Mouse (Mus musculus) hindbrain, embryonic 15.5 days (tissue): ENCODE results near the gene Med24. TPM values are rescaled to one million over a fixed set of nuclear protein-coding genes. Genes with fewer than 3 reads are reported as not detected.

Experiments used
- ATAC-seq: fragments of 200-750 bp; cut with Nextera tagmentation; 2 replicates; pipeline ENCODE4 v1.8.0; 2017; ENCODE audit warnings: low read depth, moderate number of reproducible peaks, moderate TSS enrichment; ENCODE audit not compliant: low FRiP score
- H3K27ac ChIP-seq: fragments of 300-500 bp; sonication (generic); replicated peaks from 2 replicates; pipeline ENCODE4 v1.5.1; 2015; ENCODE audit warnings: mild to moderate bottlenecking, inconsistent platforms
- H3K27me3 ChIP-seq: fragments of 300-500 bp; sonication (generic); 2 replicates; pipeline ENCODE4 v1.6.1; 2015; ENCODE audit warnings: control low read depth, inconsistent platforms
- H3K36me3 ChIP-seq: fragments of 300-500 bp; sonication (generic); 2 replicates; pipeline ENCODE4 v1.6.1; 2015; ENCODE audit warnings: control low read depth, inconsistent platforms
- H3K4me1 ChIP-seq: fragments of 300-500 bp; sonication (generic); replicated peaks from 2 replicates; pipeline ENCODE4 v1.6.1; 2015; ENCODE audit warnings: control low read depth, inconsistent platforms
- H3K4me2 ChIP-seq: fragments of 300-500 bp; sonication (generic); 2 replicates; pipeline ENCODE4 v1.6.1; 2015; ENCODE audit warnings: moderate library complexity, mild to moderate bottlenecking, inconsistent platforms
- H3K4me3 ChIP-seq: fragments of 300-500 bp; sonication (generic); 2 replicates; pipeline ENCODE4 v1.5.1; 2015; ENCODE audit warnings: mild to moderate bottlenecking, inconsistent platforms
- H3K9ac ChIP-seq: fragments of 300-500 bp; sonication (generic); 2 replicates; pipeline ENCODE4 v1.6.1; 2015; ENCODE audit warnings: inconsistent platforms
- H3K9me3 ChIP-seq: fragments of 300-500 bp; sonication (generic); 2 replicates; pipeline ENCODE4 v1.6.1; 2016; ENCODE audit warnings: control low read depth, inconsistent platforms
- whole genome bisulfite sequencing: fragments of 180-500 bp; shearing (Covaris S2); methylation state at CpG from one replicate; pipeline ENCODE4 v1.1.7; 2015; 5-methylcytosine and 5-hydroxymethylcytosine counted together
- polyA plus RNA-seq: library from polyadenylated mRNA; unstranded; fragments of >200 nt; fragmentation: Nextera tagmentation; extraction: Ambion mirVana; gene quantifications from 2 replicates; pipeline ENCODE4 v1.2.1, GENCODE M21; 2015

Med24 gene
- polyA plus RNA-seq, 1 experiment from 2014 or later, result 70.3 TPM

DNA sequence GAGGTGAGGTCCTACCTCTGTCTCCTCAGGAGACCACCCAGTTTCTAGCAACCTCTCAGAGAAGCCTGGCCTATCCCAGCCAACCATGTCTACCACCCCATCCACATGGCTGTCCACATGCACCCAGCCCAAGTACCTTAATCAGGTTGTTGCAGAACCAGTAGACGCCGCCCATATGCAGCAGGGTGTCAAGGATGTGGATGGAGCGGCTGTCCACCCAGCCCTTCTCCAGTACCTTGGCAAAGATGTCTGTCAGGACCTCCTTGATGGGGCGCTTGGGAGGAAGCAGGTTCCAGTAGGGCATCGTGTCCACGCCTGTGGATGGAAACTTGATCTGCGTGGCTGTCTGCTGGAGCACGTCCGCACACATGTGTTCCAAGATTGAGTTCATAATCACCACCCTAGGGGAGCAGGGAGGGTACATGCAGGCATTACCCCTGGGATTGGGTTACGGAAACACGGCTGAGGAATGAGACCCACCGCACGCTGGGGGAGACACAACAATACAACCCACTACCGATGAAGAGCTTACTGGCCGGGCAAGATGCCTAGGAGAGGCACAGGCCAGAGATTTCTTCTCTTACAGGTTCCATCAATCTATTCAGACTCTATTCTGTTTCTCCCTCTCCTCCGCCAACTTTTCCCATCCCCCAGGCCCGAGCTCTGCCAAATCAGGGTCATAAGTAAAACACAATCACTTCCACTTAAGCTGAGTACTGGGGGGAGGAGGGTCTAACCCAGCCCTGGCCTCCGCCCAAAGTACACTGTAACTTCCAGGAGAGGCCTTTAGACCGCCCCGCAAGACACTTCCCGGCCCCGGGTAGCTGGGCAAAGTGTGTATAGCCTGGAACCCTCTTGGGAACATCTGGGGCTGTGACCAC, 21.6 kb downstream of the Med24 start:
- no peak overlapping the region for H3K9ac ChIP-seq
- H3K9me3 ChIP-seq, result no peaks in the 10 kb centered on the region
- H3K4me3 ChIP-seq, result no peak overlapping the region
- no peaks in the 10 kb centered on the region for H3K27me3 ChIP-seq
- no peak for ATAC-seq
- H3K36me3 ChIP-seq, result peaks cover 66% of the 10 kb centered on the region
- no peak overlapping the region for H3K27ac ChIP-seq
- no peak overlapping the region for H3K4me2 ChIP-seq
- 81% methylated on average over 22 of the region's 22 CpGs for WGBS
- H3K4me1 ChIP-seq, result no peaks in the 10 kb centered on the region

DNA sequence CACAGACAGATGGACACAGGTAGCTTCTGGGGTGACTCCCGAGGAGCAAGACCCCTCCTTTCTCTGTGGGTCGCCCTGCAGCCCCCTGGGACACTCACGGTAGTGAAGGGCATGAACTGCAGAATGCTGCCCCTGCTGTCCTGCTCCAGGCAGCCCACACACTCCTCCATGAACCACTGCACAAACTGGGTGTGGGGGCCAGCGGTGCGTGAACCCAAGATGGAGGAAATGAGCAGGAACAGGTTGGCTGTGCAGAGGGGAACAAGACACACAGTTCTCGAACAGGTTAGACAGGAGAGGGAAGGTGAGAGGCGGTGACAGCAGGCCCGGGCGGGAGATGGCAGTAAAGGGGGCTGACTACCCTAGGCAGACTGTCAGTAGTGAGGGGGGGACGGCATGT, 24.2 kb downstream of the Med24 start:
- no peaks in the 10 kb centered on the region for H3K9me3 ChIP-seq
- peaks cover 52% of the 10 kb centered on the region for H3K36me3 ChIP-seq
- no peak overlapping the region for H3K4me3 ChIP-seq
- H3K27me3 ChIP-seq, result no peaks in the 10 kb centered on the region
- no peaks in the 10 kb centered on the region for H3K4me1 ChIP-seq
- WGBS, result 91% methylated on average over 10 of the region's 10 CpGs
- H3K9ac ChIP-seq, result no peak overlapping the region
- H3K27ac ChIP-seq, result no peak overlapping the region
- H3K4me2 ChIP-seq, result no peak overlapping the region
- no peak for ATAC-seq

DNA sequence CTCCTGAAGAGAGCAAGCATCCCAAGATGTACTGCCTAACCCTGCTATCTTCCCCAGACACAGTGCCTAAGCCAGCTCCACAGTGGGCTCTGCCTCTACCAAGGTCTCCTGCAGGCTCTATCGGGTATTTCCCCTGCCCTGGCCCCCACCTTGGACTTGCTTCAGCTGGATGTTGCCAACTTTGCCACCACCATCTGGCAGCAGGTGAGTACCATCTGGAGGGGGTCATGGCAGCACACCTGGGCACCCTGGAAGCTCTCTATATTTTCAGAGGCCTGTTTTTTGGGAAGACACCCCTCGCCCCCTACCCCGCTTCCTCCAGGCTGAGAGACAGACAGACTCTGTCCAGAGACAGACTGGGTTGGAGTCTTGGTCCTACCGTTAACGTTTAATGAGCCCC, 26.9 kb downstream of the Med24 start:
- no peak for ATAC-seq
- peaks cover 30% of the 10 kb centered on the region for H3K36me3 ChIP-seq
- H3K4me1 ChIP-seq, result no peaks in the 10 kb centered on the region
- no peak overlapping the region for H3K4me2 ChIP-seq
- no peaks in the 10 kb centered on the region for H3K9me3 ChIP-seq
- H3K27ac ChIP-seq, result no peak overlapping the region
- H3K9ac ChIP-seq, result no peak overlapping the region
- WGBS, result 66% methylated on average over 5 of the region's 5 CpGs
- H3K27me3 ChIP-seq, result no peaks in the 10 kb centered on the region
- no peak overlapping the region for H3K4me3 ChIP-seq

GRCm38 (mm10) chr11:98701213-98701670, 28.0 kb downstream of the Med24 start, which contains the start of gene Csf3:
Gene Csf3, plus strand, starts transcription at chr11:98701263.
- no peaks in the 10 kb centered on the region for H3K9me3 ChIP-seq
- 43% methylated on average over 10 of the region's 10 CpGs for WGBS
- H3K36me3 ChIP-seq, result peaks cover 27% of the 10 kb centered on the region
- H3K27me3 ChIP-seq, result no peaks in the 10 kb centered on the region
- ATAC-seq, result no peak
- H3K9ac ChIP-seq, result no peak within 1 kb of the TSS
- H3K4me3 ChIP-seq, result no peak within 1 kb of the TSS
- no peak within 1 kb of the TSS for H3K4me2 ChIP-seq
- no peak within 1 kb of the TSS for H3K27ac ChIP-seq
- H3K4me1 ChIP-seq, result no peaks in the 10 kb centered on the region

- no peak overlapping the region for H3K27ac ChIP-seq
- peaks cover 25% of the 10 kb centered on the region for H3K36me3 ChIP-seq
- WGBS, result 46% methylated on average over 4 of the region's 4 CpGs
- H3K9ac ChIP-seq, result no peak overlapping the region
- H3K4me3 ChIP-seq, result no peak overlapping the region
- no peaks in the 10 kb centered on the region for H3K4me1 ChIP-seq
- H3K9me3 ChIP-seq, result no peaks in the 10 kb centered on the region
- H3K4me2 ChIP-seq, result no peak overlapping the region
- ATAC-seq, result peak; percentile 33; the same call in 1 of the 2 replicates
- no peaks in the 10 kb centered on the region for H3K27me3 ChIP-seq
Observed at GRCm38 (mm10) chr11:98699911-98700310, 29.3 kb downstream of the Med24 start.

DNA sequence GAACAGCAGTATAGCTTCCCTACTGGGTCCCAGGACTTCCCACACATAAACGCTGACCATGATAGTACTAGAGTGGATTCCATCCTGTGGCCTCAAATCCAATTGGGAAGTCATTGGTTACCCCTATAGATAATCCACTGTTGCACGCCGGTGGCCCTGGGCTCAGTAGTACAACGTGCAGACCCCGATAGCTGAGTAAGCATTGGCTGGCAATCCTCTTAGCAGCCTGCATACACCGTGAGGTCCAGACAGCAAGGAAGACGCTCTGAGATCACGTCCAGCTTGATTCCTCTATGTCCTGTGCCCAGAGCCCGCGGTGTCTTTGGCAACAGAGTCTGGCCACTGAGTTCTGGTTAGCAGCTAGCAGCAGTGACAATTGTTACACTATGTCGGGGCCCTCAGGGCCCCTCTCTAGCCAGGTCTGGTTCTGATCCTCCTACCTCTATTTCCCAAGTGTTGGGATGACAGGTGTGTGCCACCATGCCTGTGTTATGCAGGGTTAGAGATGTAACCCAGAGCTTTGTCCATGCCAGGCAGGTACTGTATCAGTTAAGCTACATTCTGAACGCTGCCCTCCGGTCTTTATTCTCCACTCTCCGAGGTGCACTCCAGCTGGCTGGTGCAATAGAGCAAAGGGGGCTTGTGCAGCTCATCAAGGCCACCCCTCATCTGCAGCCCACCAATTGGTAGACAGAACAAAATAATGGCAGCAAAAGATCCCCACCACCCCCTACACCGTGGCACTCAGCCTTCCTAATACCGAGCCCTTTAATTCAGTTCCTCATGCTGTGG, 30.2 kb downstream of the Med24 start:
- Histone ChIP-seq H3K4me1 (no peaks in the 10 kb centered on the region), H3K27ac (no peak overlapping the region), H3K27me3 (no peaks in the 10 kb centered on the region), H3K4me3 (no peak overlapping the region), H3K4me2 (no peak overlapping the region), H3K9me3 (no peaks in the 10 kb centered on the region), H3K36me3 (peaks cover 24% of the 10 kb centered on the region), H3K9ac (no peak overlapping the region)
- no peak for ATAC-seq
- 88% methylated on average over 16 of the region's 16 CpGs for WGBS

DNA sequence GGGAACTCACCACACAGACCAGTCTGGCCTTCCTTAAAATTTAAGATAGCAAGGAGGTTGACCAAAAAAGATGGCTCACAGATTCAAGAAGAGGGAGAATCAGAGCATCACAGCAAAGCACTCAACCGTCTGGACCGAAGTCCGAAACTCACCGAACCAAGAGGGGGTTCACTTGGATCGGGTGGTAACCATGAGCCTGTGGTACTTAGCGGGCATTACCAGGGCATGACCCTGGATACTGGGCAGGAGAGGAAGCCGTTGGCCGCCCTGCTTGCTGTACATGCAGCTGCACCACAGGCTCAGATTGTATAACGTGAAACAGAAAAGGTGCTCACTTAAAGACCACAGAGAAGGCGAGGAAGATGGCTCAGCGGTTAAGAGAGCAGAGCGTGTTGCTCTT, 32.0 kb downstream of the Med24 start:
- no peaks in the 10 kb centered on the region for H3K4me1 ChIP-seq
- H3K4me2 ChIP-seq, result no peak overlapping the region
- peaks cover 41% of the 10 kb centered on the region for H3K36me3 ChIP-seq
- H3K9me3 ChIP-seq, result no peaks in the 10 kb centered on the region
- H3K27ac ChIP-seq, result no peak overlapping the region
- WGBS, result 92% methylated on average over 12 of the region's 12 CpGs
- no peak overlapping the region for H3K9ac ChIP-seq
- no peaks in the 10 kb centered on the region for H3K27me3 ChIP-seq
- no peak for ATAC-seq
- H3K4me3 ChIP-seq, result no peak overlapping the region

DNA sequence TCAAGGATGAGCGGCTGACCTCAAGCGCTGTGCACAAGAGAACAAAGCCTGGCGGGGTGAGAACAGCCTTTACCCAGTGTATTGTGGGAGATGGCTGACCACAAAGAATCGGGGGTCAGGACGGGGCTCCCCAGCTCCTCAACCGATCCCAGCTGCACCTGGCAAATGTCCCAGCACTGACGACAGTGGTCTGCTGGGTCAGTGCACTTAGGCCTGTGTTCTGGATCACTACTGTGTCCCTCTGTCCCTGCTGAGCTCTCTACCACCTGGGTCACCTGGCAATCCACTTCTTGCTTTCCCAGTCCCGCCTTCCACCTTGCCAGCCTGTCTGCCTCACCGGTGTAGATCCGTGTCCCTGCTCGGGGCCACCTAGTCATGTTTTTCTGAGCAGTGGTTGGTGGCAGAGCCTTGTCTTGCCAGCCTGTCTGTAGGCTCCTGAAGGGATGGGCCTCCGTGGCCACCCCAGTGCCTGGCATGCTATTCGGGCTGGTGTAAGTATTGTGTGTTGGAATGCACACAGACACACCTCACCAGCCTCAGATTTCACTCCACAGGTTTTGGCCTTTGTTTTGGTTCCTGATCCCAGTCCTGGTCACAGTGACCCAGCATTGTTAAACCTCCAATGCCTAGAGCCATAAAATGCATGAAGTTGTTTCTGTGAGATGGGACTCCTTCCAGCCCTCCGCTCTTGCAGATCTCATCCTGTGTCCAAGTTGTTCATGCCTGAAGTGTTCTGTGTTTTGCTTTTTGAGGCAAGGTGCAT, 32.6 kb downstream of the Med24 start:
- Histone ChIP-seq H3K36me3 (peaks cover 47% of the 10 kb centered on the region), H3K9ac (no peak overlapping the region), H3K4me2 (no peak overlapping the region), H3K9me3 (no peaks in the 10 kb centered on the region), H3K4me3 (no peak overlapping the region), H3K27me3 (no peaks in the 10 kb centered on the region), H3K27ac (no peak overlapping the region), H3K4me1 (no peaks in the 10 kb centered on the region)
- ATAC-seq, result no peak
- WGBS, result 80% methylated on average over 14 of the region's 14 CpGs

DNA sequence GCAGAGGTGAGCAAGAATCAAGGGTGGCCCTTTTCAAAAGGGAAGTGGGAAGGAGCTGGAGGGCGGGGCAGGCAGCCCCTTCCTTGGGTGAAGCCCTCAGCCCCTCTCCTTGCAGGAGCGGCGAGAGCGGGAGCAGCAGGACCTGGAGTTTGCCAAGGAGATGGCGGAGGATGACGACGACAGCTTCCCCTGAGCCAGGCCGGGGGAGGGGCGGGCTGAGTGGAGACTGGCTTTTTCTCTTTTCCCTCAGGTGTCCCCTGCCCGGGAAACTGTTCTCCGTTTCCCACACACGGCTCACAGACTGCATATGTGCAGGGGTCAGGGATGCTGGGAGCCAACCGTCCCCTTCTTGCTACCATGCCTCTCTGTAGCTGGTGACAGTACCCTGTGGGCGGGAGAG, 33.8 kb downstream of the Med24 start:
- no peaks in the 10 kb centered on the region for H3K27me3 ChIP-seq
- no peak overlapping the region for H3K9ac ChIP-seq
- H3K36me3 ChIP-seq, result peaks cover 59% of the 10 kb centered on the region
- H3K9me3 ChIP-seq, result no peaks in the 10 kb centered on the region
- H3K4me1 ChIP-seq, result no peaks in the 10 kb centered on the region
- H3K27ac ChIP-seq, result no peak overlapping the region
- no peak overlapping the region for H3K4me2 ChIP-seq
- 76% methylated on average over 14 of the region's 14 CpGs for WGBS
- H3K4me3 ChIP-seq, result no peak overlapping the region
- ATAC-seq, result no peak

- H3K27ac ChIP-seq, result no peak overlapping the region
- H3K4me3 ChIP-seq, result no peak overlapping the region
- ATAC-seq, result no peak
- no peak overlapping the region for H3K9ac ChIP-seq
- H3K4me1 ChIP-seq, result no peaks in the 10 kb centered on the region
- H3K9me3 ChIP-seq, result no peaks in the 10 kb centered on the region
- 80% methylated on average over 9 of the region's 9 CpGs for WGBS
- H3K4me2 ChIP-seq, result no peak overlapping the region
- H3K36me3 ChIP-seq, result peaks cover 70% of the 10 kb centered on the region
- no peaks in the 10 kb centered on the region for H3K27me3 ChIP-seq
Observed at GRCm38 (mm10) chr11:98694301-98694700, 34.9 kb downstream of the Med24 start.

DNA sequence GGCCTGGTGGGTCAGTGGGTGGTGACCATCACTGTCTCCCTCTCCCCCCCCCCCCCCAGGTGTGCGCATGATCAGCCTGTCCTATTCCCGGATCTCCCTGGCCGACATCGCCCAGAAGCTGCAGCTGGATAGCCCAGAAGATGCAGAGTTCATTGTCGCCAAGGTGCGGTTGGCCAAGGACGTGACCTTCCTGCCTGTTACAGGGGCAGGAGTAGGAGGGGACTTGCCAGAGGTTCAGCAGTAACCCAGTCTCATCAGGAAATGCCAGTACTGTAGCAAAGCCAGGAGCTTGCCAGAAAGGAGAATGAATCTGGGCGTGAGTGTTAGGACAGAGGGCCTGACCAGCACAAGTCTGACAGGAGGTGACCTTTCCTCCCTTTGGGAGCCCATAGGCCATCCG, 35.5 kb downstream of the Med24 start:
- Histone ChIP-seq H3K27me3 (no peaks in the 10 kb centered on the region), H3K36me3 (peaks cover 73% of the 10 kb centered on the region), H3K4me1 (no peaks in the 10 kb centered on the region), H3K27ac (no peak overlapping the region), H3K9ac (no peak overlapping the region), H3K4me2 (no peak overlapping the region), H3K9me3 (no peaks in the 10 kb centered on the region), H3K4me3 (no peak overlapping the region)
- ATAC-seq, result no peak; the same call in 1 of the 2 replicates
- 93% methylated on average over 9 of the region's 9 CpGs for WGBS

DNA sequence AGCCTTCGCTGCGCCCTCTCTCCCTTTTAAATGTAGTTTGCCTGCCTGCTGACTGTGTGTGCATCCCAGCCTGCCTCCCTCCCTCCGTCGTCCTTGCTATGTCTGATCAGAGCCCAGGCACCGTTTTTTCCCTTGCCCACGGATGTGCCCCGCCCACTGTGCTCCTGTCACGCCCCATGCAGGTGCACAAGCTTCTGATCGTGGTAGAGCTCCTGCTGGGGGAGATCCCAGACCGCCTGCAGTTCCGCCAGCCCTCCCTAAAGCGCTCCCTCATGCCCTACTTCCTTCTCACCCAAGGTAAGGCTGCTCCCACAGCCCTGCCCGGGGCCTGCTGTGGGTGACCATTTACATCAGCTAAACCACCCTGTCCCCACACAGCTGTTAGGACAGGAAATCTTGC, 36.0 kb downstream of the Med24 start:
- ATAC-seq, result no peak

More for the DNA sequence above, 36.0 kb downstream of the Med24 start:
- Histone ChIP-seq H3K27ac (no peak overlapping the region), H3K4me2 (no peak overlapping the region), H3K36me3 (peaks cover 76% of the 10 kb centered on the region), H3K27me3 (no peaks in the 10 kb centered on the region), H3K9me3 (no peaks in the 10 kb centered on the region), H3K4me3 (no peak overlapping the region), H3K4me1 (no peaks in the 10 kb centered on the region), H3K9ac (no peak overlapping the region)
- 78% methylated on average over 13 of the region's 13 CpGs for WGBS
